Mouse (Mus musculus) activated CD4-positive, CD25-positive, alpha-beta regulatory T cell, adult 4 months (primary cell): ENCODE measurements at regions not wholly inside any gene's neighbourhood (a gene's known extent, or its start where the extent isn't known, plus 50 kb on each side); places are given as distances from the start of the nearest gene placed in this dataset.

Source experiments
- ATAC-seq: one replicate; pipeline ENCODE4 v1.8.0; 2017

DNA sequence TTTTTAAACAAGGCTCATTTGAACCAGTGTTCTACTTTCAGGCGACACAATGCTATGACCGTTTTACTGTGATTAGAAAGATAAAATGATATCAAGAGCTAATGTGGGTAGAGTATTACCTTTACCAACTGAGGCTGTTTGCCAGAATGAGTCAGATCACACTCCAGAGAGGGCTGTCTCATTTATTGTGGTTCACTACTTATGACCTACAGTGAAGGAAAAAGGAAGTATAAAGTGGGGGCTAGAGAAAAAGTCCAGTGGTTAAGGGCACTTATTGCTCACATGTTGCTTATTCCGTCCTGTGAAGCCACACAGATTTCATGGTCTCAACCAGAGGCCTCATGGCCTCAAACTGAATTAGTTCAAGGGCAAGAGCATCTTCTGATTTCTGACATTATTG, 530.2 kb downstream of the Lmo4 start:
- ATAC-seq = no peak

DNA sequence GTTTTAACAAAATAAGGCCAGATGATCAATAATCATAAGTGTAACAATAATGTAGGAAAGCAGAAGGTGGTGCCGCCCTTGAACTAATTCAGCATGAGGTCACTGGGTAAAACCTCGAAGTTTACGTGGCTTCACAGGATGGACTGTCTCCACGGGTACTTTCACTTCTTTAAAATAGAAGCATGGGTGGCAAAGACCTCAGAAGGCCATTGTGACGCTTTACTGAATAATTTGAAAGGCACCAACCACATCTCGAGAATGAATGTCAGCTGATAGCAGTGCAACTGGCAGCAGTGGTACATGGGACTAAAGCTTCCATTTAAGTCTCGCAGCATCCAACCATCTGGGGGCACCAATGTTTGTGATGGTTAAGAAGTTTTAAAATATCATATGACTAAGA, 530.6 kb downstream of the Lmo4 start:
- no peak for ATAC-seq

DNA sequence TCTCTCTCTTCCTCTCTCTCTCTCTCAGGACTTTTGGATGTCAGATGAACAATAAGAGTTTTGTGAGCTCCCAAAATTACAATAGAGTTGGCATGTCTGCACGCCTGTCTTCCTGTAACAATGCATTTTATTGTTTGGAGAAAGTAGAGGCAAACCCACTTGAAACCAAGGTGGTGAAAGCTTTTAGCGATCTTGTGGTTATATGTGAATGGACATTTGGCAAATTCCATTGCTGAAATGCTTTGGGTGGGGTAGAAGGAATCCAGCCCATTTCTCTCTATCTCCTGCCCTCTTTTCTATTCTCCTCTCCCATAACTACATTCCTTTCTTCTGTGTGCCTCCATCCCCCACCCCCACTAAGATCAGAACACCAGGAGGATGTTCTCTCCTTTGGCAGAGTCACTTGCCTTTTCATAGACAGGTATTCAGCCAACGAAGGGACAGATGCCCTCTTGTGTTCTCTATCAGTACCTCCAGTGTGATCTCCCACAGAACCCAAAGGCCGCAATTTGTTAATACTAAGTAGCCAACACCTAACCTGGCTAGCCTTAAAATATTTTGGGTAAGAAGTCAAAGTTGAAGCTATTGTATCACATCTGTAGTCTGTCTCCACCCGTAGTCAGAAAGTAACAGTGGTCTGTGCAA, 542.9 kb downstream of the Lmo4 start:
- no peak for ATAC-seq

DNA sequence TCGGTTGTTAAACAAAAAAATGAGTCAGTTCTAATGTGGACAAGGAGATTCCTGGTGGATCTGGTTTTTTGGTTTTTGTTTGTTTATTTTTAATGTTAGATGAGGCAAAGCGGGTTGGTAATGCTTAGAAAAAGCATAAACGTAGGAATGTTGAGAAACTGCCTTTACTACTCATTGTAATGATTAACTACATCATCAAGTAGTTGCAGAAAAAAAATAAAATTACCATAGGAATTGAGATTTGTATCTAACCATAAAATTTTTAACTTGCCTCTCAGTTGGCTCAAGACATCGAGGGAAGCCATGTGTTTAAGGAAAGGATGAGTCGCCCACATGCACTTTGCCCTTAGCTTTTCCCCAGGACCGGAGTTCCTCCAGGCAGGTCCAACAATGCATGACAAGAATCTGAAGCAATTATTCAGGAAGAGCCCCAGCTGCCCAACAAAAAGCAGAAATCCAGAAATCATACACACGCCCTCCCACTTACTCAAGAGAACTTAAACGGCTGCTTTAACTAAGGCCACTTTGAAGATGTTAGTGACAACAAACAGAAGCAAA, 545.5 kb downstream of the Lmo4 start:
- ATAC-seq = no peak

DNA sequence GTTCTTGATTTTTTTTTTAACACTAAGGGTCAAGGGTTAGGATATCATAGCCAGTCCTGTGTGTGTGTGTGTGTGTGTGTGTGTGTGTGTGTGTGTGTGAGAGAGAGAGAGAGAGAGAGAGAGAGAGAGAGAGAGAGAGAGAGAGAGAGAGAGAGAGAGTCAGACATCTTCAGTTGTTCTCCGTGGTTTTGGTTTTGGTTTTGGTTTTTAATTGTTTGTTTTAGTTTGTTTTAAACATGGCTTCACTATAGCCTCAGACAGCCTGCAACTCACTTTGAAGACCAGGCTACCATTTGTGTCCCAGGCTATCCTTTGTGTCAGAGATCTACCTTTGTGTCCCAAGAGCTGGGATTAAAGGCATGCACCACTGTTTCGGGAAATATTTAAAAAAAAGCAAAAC, 557.8 kb downstream of the Lmo4 start:
- peak; percentile 34 for ATAC-seq

DNA sequence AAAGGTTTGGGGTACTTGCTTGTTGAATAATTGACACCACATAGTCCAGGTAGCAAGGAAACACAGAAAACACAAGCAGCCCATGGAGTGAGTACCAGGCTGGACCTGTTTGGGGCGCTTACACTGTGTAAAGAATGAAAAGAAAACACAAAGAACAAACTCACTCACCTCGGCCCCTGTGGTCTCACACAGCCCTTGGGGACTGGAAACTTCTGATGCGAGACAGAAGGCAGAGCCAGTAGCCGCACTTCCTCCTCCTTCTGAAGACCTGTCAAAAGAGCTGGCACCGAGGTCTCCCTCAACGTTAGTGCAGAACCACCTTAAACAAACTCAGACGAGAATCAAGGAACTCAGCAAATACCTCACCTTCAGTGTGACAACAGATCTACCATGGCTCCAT, 558.2 kb downstream of the Lmo4 start:
- ATAC-seq = peak; percentile 65

DNA sequence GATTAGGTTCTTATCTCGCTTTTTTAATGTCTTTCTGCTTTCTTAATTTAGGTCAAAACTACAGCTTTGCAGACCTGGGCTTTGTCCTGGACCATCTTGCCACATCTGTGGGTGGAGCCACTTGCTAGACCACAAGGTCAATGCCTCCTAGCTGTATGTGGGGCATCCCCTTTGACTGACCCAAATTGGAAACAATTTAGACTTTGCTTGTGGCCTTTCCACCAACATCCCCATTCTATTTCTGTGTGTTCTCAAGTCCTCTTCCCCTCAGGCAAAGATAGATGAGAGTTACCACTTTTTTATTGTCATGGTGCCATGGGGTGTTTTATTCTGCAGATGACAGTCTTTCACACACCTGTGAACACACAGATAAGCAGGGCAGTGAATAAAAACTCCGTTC, 572.0 kb downstream of the Lmo4 start:
- no peak for ATAC-seq

DNA sequence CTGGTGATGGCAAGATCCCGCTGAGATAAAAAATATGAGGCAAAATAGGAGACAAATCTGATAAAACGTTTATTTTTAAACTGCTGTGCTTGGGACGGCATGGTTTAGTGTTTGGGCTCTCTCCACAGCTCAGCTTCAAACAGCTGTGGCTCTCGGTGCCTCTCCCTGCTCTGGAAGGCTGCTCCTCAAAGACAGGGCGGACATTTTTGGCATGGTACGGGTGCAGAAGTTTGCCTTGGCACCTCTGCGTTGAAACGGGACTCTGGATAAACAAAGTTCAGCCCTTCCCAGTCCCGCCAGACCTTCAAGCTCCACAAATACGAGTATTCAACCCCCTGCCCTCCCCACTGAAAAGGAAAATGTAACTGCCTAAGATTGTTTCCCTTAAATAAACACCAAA, 573.8 kb downstream of the Lmo4 start:
- ATAC-seq = no peak

DNA sequence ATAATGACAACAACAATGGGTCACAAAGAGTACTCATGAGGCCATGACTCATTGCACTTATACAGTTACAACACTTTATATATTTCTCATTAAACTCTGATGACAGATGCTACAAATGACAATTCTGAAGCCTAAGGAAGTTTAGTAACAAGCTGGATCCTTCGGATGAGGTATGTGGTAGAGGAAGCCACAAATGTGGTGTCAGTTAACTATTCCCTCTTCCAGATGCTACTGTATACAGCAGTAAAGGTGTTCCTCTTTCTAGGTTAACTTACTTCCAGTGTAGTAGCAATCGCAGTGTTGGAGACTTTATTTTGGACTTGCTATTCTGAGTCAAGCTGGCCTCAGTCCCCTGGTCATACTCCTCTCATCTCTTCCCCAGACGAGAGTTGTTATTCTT, 580.1 kb downstream of the Lmo4 start:
- ATAC-seq = no peak

DNA sequence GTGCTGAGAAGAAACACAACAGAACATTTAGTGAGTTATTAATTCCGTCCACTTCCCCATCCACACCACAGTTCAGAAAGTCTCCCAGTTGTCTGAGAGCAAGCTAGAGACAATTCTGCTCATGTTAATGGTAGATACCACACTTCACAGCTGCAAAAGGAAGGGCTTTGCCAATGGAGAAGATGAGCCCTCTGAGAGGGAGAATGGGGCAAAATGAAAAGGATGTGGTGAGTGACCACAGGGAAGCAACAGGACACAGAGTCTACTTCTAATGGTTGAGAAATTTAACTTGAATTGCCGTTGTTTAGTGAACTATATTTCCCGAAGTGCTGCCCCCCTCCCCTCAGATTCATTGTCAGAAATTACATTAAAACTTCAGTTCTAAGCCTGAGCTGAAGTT, 582.7 kb downstream of the Lmo4 start:
- ATAC-seq = no peak

DNA sequence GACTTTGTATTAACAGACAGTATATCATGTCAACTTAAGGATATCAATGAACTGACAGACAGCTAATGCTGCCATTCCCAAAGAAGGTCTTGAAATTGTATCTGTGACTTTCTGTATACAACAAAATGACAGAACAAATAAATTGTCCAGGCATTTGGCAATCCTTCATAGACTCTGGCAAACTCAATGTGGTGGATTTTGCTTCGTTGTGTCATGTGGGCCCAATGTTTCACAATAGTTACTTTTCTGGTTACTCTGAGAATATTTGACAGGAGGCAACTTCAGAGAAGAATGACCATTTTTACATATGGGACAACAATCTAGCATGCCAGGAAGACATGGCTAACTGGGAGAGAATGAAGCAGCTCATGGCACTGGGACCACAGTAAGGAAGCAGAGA, 585.9 kb downstream of the Lmo4 start:
- no peak for ATAC-seq

DNA sequence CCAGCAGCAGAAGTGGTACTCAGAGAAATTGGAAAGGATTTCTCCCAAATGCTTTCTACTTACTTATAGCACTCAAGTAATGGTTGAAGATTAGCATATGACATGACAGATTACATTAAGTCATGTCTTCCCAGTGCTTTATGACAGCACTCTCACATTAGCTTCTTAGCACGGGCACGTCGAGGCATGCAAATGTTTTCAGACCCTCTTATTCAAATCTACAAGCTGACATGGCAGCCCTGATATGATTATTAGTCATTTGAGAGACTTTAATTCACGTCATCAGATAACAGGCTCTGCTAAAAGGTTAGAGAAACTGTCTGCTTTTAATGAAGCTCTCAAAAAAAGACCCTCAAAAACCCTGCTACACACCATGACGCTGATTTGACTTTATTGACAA, 590.1 kb downstream of the Lmo4 start:
- no peak for ATAC-seq

DNA sequence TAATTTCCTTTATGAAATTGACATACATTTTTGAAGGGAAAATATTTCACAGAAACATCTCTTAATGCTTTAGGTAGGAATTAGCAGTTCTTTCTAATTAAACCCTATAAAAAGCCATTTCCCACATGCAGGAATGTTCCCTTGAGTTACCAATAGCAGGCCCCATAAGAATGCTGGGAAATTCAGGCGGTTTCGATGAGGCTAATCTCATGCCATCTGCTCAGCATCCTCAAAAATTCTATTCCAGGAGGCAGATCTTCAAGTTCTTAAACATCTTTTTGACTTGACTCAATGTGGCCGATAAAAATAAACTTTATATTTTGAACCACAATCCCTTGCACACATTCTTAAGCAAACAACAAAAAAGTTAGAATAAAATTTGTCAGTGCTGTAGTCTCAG, 591.0 kb downstream of the Lmo4 start:
- ATAC-seq = no peak

DNA sequence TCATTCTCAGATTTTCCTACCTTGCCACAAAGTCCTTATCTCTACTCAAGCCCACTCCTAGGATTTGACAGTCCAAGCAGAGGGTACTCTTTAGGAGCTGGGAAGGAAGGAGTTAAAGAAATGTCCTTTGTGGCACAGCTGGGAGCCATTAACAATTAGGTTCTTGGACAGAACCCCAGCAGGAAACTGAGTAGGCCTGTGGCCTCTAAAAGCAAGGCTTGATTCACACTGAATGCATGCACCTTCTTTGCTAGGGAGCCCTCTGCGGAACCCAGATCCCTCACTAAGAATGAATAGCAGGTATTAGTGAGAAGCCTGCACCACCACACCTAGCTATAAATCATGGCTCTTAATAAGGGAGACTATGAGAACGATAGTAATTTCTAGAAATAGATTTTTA, 595.3 kb downstream of the Lmo4 start:
- ATAC-seq = no peak

DNA sequence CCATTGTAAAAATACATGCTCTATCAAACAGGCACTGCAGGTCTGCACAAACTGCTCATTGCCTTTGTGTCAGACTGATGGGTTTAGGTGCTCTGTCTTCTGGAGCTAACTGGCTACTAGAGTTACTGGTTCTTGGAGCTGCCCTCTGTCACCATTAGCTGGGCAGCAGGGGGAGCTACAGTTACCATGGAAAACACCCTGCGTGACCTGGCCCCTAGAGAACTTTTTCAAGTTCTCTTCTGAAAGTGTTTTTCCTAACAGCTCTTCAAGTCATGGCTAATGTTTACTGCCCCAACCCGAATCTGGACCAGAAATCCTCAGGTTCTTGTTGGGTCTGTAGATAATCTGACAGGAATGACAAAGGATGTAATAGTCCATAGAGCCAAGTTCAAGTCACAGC, 605.9 kb downstream of the Lmo4 start:
- ATAC-seq = no peak

DNA sequence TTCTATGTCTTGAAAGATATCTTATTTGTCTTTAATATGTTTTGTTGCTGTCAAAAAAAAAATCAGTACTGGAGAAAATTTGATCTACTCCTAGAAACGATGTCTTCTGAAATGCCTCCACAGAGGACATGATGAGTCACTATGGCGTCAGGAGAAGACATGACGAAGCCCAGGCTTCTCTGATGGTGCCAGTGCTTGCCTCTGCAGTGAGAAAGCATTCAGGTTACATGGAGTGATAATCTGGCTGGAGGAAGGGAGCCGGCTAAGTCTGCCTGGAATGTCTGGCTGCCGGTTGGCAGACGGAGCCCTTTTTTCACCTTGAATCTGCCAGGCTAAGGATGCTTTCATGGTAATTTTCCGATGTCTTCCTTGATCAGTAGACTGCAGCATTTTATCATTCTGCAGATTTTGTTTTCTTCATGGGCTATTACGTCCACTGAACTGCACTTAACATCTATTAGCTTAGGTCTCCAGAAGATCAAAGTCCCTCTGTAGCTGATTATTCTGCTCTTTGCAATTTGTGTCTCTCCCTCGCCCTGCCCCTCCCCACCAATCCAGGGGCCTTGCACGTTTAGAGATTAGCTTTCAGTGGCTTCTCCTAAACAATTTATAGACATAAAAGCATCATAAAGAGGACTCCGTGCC, 607.9 kb downstream of the Lmo4 start:
- ATAC-seq = no peak

DNA sequence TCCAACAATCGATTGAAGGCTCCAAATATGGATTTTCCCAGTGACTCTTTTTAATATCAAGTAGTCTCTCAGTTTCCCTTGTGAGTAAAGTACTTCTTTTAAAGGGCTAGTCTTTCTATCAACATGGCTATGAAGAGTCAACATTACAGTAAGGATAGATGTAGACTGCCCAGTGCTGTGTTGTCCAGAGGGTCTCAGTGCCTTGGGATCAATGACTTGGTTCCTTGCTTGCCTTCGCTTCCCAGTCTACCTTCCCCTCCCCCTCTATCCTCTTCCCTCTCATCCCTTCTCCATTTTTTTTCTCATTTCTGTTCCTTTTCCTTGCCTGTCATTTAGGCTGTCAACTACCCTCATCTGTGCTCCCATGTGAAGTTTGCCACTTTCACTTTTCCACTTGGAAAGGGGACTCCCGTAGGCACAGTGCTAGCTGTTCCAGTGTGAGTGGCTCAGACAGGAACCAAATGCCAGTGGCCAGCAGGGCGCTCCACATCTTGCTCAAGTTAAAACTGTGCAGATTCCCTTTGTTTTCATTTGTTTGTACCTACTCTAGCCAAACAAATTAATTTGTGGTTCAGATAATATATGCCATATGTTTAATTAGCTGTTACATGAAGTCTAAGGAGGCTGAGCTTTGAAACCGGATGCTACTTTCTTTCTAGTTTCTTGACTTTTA, 608.9 kb downstream of the Lmo4 start:
- ATAC-seq = no peak

DNA sequence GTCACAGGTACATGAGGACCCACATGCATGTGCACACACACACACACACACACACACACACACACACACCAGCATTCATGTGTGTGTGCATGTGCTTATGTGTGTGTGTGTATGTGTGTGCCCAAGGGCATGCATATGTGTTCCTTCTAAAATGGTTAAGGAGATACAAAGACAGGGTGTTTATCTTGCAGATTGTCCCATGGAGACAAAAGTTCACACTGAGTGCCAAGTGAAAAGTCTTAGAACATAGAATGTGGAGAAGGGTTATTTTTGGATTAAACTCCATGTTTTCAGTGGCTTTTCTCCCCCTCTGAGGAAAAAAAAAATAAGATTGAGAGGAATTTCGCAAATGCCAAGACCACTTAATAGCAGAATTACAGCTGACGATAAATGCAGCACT, 609.9 kb downstream of the Lmo4 start:
- no peak for ATAC-seq

DNA sequence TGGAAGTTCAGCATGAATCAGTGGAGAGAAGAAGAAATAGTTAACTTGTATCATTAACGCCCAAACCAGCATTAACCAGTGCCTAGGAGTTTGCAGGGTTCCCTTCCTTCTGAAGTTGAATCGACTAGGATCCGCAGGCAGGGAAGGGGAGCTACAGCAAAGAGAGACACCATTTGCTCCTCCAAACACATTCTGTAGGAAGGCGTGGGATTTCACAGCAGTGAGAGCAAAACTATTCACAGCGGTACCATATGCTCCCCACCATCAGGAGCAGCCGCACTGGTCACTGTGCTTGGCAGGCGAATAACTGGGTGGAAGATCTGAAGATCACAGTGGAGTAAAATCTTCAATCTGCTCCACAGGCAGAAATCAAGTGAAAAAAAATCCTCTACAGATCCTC, 610.3 kb downstream of the Lmo4 start:
- no peak for ATAC-seq

DNA sequence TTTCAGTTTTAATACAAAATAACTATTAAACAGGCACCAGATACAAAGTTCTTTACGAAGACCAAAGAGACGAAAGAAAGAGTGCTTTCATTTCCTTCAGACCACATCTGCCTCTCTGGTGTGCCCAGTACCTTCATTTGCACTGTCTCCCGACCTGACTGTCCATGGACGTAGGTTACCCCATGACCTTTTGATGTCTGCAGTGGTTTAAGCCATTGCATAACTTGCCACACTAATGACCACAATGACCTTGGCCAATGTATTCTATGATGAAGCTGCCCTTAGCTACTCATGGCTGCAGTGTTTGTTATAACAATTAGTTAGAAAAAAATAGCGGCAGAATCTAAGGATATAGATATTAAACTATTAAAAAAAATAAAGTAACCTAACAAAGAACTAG, 618.4 kb downstream of the Lmo4 start:
- ATAC-seq = no peak

DNA sequence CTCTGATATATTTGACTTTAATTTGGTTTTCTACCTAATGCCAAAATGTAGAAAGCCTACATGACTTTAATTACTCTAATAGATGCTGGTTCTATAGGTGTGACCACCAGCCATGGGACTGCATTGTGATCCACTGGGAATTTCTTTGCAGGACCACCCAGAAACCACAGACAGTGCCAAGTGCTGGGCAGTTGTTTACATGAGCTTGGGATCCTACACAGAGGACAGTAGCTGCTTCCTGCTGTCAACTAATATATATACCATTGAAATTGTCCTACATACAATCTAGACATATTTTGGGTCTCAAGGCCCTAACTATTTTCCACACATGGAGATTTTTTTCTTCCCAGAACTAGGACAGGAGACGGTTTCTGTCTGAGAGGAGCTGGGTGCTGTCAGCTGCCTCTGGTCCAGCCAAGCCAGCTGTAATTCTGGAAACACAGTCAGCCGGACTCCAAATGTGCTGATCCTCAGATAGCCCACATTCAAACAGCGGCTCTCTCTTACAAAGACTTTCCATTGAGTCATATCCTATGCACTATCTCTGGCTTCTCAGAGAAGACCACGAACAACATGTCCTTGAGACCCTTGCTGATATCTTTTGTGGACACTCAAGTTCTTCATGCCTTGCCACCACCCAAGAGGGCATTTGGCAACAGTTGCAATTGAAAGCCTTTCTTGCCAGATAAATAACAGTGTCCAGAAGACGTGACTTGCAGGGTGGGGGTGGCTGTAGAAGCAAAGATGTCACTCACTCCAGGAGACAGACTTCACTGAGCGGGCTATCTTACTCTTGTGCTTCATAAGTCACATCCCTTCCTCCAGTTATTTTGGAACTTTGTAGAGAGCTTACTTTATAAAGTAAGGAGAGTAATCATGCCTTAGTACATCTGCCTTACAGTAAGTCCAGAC, 620.1 kb downstream of the Lmo4 start:
- ATAC-seq = no peak

DNA sequence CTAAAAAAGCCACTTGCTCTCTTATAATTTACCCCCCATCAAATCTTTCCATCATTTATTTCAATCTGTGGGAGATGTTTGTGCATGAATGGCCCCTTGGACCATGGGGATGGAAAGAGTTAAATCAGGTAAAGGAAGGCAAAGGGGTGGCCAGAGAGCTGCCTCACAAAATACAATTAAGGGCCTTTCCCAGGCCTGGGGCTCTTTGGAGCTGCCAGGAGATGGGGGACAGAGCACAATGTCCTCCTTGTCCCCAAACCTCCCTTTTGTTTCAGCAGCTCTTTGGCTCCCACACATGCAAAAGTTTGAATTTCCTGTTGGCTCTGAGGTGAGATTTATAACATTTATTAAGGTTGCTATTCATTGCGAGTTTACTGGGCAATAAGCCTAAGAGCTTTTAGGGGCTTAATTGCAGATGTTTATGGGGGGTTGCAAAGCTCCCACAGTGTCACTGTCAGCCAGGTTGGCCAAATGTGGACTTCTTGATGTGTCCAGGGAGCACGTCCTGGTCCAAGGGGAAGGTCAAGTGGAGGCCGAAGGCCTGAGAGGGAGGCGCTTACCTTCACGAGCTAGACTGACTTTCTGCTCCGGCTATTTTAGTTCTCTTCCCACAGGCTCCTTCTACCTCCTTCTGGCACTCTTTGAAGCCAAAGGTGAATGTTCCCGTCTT, 628.5 kb downstream of the Lmo4 start:
- ATAC-seq = no peak

DNA sequence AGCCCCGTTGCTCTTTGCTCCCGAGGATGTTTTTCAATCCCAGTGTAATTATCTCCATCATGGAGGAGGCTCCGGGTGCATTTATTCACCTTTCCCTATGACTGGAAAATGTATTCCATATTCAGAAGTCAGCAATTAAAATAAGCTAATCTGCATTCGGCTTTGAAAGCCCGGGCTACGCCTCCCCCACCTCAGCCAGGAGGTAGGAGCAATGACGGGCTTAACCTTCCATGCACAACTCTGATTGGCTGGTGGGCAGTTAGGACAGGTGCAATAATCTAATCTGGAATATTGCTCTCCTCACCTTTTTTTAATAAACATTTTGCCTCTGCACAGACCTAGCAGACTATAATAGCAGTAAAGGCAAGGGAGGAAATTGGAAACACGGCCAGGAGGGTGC, 629.3 kb downstream of the Lmo4 start:
- ATAC-seq = no peak
